In genomic region chr6:72254588-72255075, GRCm38 (mm10) we compare ENCODE assay signal across 8 mouse cellular contexts. TPM values are rescaled to one million over a fixed set of nuclear protein-coding genes. Genes with fewer than 3 reads are reported as not detected.
DNase-seq lines count a peak whose midpoint lies in the region; ATAC-seq lines count a peak whose summit lies in the region.
"Had no signal": no experiment of that assay in that cellular context is flagged by ENCODE, and none has a peak within 500 bp of the region (broad histone marks: within the 10 kb centered on the region; RNA-seq: fewer than 3 reads in every experiment).

No protein-coding gene starts in this region.

- no peak overlapping the region for H3K9ac ChIP-seq in midbrain, embryonic 14.5 days (replicated peaks; ENCODE audit: low read length)

- peaks cover 14% of the 10 kb centered on the region for H3K4me1 ChIP-seq in midbrain, embryonic 10.5 days
- H3K4me1 ChIP-seq in midbrain, embryonic 14.5 days (ENCODE audit: control insufficient read depth, insufficient read depth, low read length): no peaks in the 10 kb centered on the region

- WGBS in midbrain, embryonic 10.5 days: 57% methylated on average over 10 of the region's 10 CpGs
- WGBS in midbrain, embryonic 14.5 days: 53% methylated on average over 10 of the region's 10 CpGs

- H3K36me3 ChIP-seq in midbrain, embryonic 10.5 days: no peaks in the 10 kb centered on the region
- H3K36me3 ChIP-seq in midbrain, embryonic 14.5 days (ENCODE audit: control insufficient read depth, insufficient read depth, low read length): no peaks in the 10 kb centered on the region

- intact Hi-C loops in heart, postnatal 25 days (cut with DNase I): no loop called here

- no peak for ATAC-seq in midbrain, embryonic 14.5 days (ENCODE audit: low FRiP score, low TSS enrichment)

- H3K4me3 ChIP-seq in midbrain, embryonic 10.5 days: no peak overlapping the region
- H3K4me3 ChIP-seq in midbrain, embryonic 14.5 days (replicated peaks; ENCODE audit: low read depth, low read length): no peak overlapping the region

- no peaks in the 10 kb centered on the region for H3K9me3 ChIP-seq in midbrain, embryonic 10.5 days (replicated peaks)
- H3K9me3 ChIP-seq in midbrain, embryonic 14.5 days (ENCODE audit: control insufficient read depth, low read length): no peaks in the 10 kb centered on the region

- DNase-seq in midbrain, embryonic 10.5 days (ENCODE audit: low spot score): no peak
- no peak for DNase-seq in midbrain, embryonic 14.5 days
- DNase-seq in gastrocnemius, adult 8-10 months (ENCODE audit: low spot score in 2 of 2): peak; percentile 54 to 64
- peak; percentile 47 for DNase-seq in heart, postnatal 25 days (ENCODE audit: low spot score)
- peak; percentile 89 for DNase-seq in skeletal muscle tissue, adult 2 months (ENCODE audit: low read depth, low spot score)
- DNase-seq in thymus, postnatal 36 days: no peak
- DNase-seq in testis, postnatal 10 days (ENCODE audit: low spot score): no peak

- peak overlapping the region; percentile 52 for H3K27ac ChIP-seq in midbrain, embryonic 10.5 days (replicated peaks)
- no peak overlapping the region for H3K27ac ChIP-seq in midbrain, embryonic 14.5 days (replicated peaks; ENCODE audit: low read depth, low read length)

- H3K27me3 ChIP-seq in midbrain, embryonic 10.5 days (ENCODE audit: low read depth, poor library complexity, severe bottlenecking): peaks cover 3% of the 10 kb centered on the region; the same call in 1 of the 2 replicates
- no peaks in the 10 kb centered on the region for H3K27me3 ChIP-seq in midbrain, embryonic 14.5 days (ENCODE audit: control insufficient read depth, insufficient read depth, low read length)

- no peak overlapping the region for H3K4me2 ChIP-seq in midbrain, embryonic 14.5 days (ENCODE audit: low read length)

RNA-seq across cellular contexts. Expression of gene Atoh8, which starts 19.3 kb away (rescaled TPM):
- 9.2 and 11.2 TPM in 2 replicates for polyA plus RNA-seq in midbrain, embryonic 10.5 days (2016; fragmentation: Nextera tagmentation; extraction: Ambion mirVana)
- 1.8 and 2.4 TPM in 2 replicates for polyA plus RNA-seq in midbrain, embryonic 14.5 days (2014; fragmentation: Nextera tagmentation; extraction: Ambion mirVana)
- 1 to 10 TPM; 2.5 to 3.6 (median 3.2) TPM for total RNA-seq in gastrocnemius, adult 8-10 months (2022)
- total RNA-seq in heart, postnatal 25 days (2021): 10 to 100 TPM in 1 of 2 experiments, 1 to 10 TPM in 1; 6.1 to 12.4 TPM

RNA-seq across cellular contexts. Expression of gene Sftpb, which starts 49.8 kb away (rescaled TPM):
- not detected in 2 replicates for polyA plus RNA-seq in midbrain, embryonic 10.5 days (2016; fragmentation: Nextera tagmentation; extraction: Ambion mirVana)
- polyA plus RNA-seq in midbrain, embryonic 14.5 days (2014; fragmentation: Nextera tagmentation; extraction: Ambion mirVana): not detected in 2 replicates
- total RNA-seq in gastrocnemius, adult 8-10 months (2022): not detected
- total RNA-seq in heart, postnatal 25 days (2021): under 1 TPM in 1 of 2 experiments, not detected in 1; 0.45 TPM
- total RNA-seq: layer of hippocampus, postnatal 14 days had no signal

Comparison
In these comparisons a context has a peak if more than half of its experiments do, and no peak if none do; other contexts are left out.
1. DNase-seq: peak in gastrocnemius, adult 8-10 months (2 of 2), heart, postnatal 25 days (single experiment) and skeletal muscle tissue, adult 2 months (single experiment); none in midbrain, embryonic 10.5 days (single experiment), midbrain, embryonic 14.5 days (single experiment), thymus, postnatal 36 days (0 of 2) and testis, postnatal 10 days (single experiment).